Mouse (Mus musculus) CH12.LX (cell line): Measurements from ENCODE around the gene Zfp574. TPM values are rescaled to one million over a fixed set of nuclear protein-coding genes. Genes with fewer than 3 reads are reported as not detected.

ENCODE experiments used
- BHLHE40 ChIP-seq: IDR thresholded peaks from 2 replicates; pipeline ENCODE4 v1.6.1; 2011; ENCODE audit warnings: mild to moderate bottlenecking, low read depth, low read length, improper control_type of control experiment
- CHD2 ChIP-seq: IDR thresholded peaks from 2 replicates; pipeline ENCODE4 v1.6.1; 2011; ENCODE audit warnings: low read length, improper control_type of control experiment
- E2F4 ChIP-seq: IDR thresholded peaks from 2 replicates; pipeline ENCODE4 v1.6.1; 2011; ENCODE audit warnings: low read depth, low read length, improper control_type of control experiment; ENCODE audit not compliant: insufficient replicate concordance
- EP300 ChIP-seq: IDR thresholded peaks from 2 replicates; pipeline ENCODE4 v1.6.1; 2011; ENCODE audit warnings: low read length, improper control_type of control experiment
- MAFK ChIP-seq: IDR thresholded peaks from 2 replicates; pipeline ENCODE4 v1.6.1; 2011; ENCODE audit warnings: low read length, improper control_type of control experiment; ENCODE audit not compliant: insufficient replicate concordance
- MAX ChIP-seq: IDR thresholded peaks from 2 replicates; pipeline ENCODE4 v1.6.1; 2011; ENCODE audit warnings: low read length, improper control_type of control experiment
- MAZ ChIP-seq: IDR thresholded peaks from 2 replicates; pipeline ENCODE4 v1.6.1; 2012; ENCODE audit warnings: low read depth, mild to moderate bottlenecking, inconsistent platforms, low read length, improper control_type of control experiment, moderate library complexity
- MEF2A ChIP-seq: IDR thresholded peaks from 2 replicates; pipeline ENCODE4 v1.6.1; 2014; ENCODE audit warnings: low read depth, mild to moderate bottlenecking, inconsistent platforms, low read length, improper control_type of control experiment, borderline replicate concordance
- NELFE ChIP-seq: IDR thresholded peaks from 2 replicates; pipeline ENCODE4 v1.6.1; 2011; ENCODE audit warnings: low read depth, low read length, improper control_type of control experiment
- NRF1 ChIP-seq: IDR thresholded peaks from 2 replicates; pipeline ENCODE4 v1.6.1; 2014; ENCODE audit warnings: low read depth, mild to moderate bottlenecking, inconsistent platforms, low read length, improper control_type of control experiment, moderate library complexity
- POLR2A ChIP-seq: IDR thresholded peaks from 2 replicates; pipeline ENCODE4 v1.6.1; 2011; ENCODE audit warnings: low read depth, mild to moderate bottlenecking, improper control_type of control experiment, low read length
- RAD21 ChIP-seq: IDR thresholded peaks from 2 replicates; pipeline ENCODE4 v1.6.1; 2011; ENCODE audit warnings: low read depth, mild to moderate bottlenecking, low read length, improper control_type of control experiment, moderate library complexity
- RCOR1 ChIP-seq: conservative IDR thresholded peaks from 2 replicates; pipeline ENCODE4 v1.6.1; 2012; ENCODE audit warnings: low read depth, mild to moderate bottlenecking, inconsistent platforms, low read length, improper control_type of control experiment
- TCF12 ChIP-seq: IDR thresholded peaks from 2 replicates; pipeline ENCODE4 v1.6.1; 2014; ENCODE audit warnings: low read depth, mild to moderate bottlenecking, inconsistent platforms, low read length, improper control_type of control experiment
- UBTF ChIP-seq: IDR thresholded peaks from 2 replicates; pipeline ENCODE4 v1.6.1; 2012; ENCODE audit warnings: low read depth, mild to moderate bottlenecking, inconsistent platforms, low read length, improper control_type of control experiment, moderate library complexity
- USF1 ChIP-seq: IDR thresholded peaks from 2 replicates; pipeline ENCODE4 v1.6.1; 2014; ENCODE audit warnings: low read depth, mild to moderate bottlenecking, inconsistent platforms, low read length, improper control_type of control experiment
- ZKSCAN1 ChIP-seq: IDR thresholded peaks from 2 replicates; pipeline ENCODE4 v1.6.1; 2012; ENCODE audit warnings: low read depth, inconsistent platforms, low read length, improper control_type of control experiment, borderline replicate concordance
- ZNF384 ChIP-seq: IDR thresholded peaks from 2 replicates; pipeline ENCODE4 v1.6.1; 2012; ENCODE audit warnings: low read depth, low read length, improper control_type of control experiment, inconsistent platforms
- polyA plus RNA-seq: library from polyadenylated mRNA; unstranded; fragments of >175 nt; gene quantifications from 2 replicates; pipeline ENCODE4 v1.2.1, GENCODE M21; 2012; ENCODE audit warnings: low read depth; ENCODE audit not compliant: insufficient read length
- total RNA-seq, 2 experiments: library from RNA; depleted of rRNA; stranded (reverse); fragments of 300-350 nt in 1 of 2; fragments of >200 nt in 1 of 2; gene quantifications; 2 replicates each; pipeline ENCODE4 v1.2.3; 2012 to 2014

The Zfp574 gene
- total and polyA plus RNA-seq, 3 experiments, result 3.4 to 13.3 (median 11.2) TPM

- TF ChIP-seq USF1 (no peak), POLR2A (peak; percentile 90), NRF1 (no peak), NELFE (peak; percentile 76), MAZ (peak; percentile 92), ZKSCAN1 (no peak), TCF12 (peak; percentile 94), EP300 (peak; percentile 51), E2F4 (no peak), RCOR1 (peak; percentile 52; the same call in 1 of the 2 replicates), MEF2A (peak; percentile 72), CHD2 (peak; percentile 76; the same call in 1 of the 2 replicates), RAD21 (no peak), UBTF (peak; percentile 70; the same call in 1 of the 2 replicates), ZNF384 (no peak), BHLHE40 (peak; percentile 76), MAX (peak; percentile 73), MAFK (no peak)
Observed at GRCm38 (mm10) chr7:25132318-25132960, 60.1 kb downstream of the Zfp574 start (continued).

Other genes starting within 250 kb of the Zfp574 start
- 1.3 and 1.4 TPM in 2 replicates for gene Gm9844, start 210.4 kb upstream of the Zfp574 start, total RNA-seq (2012; rRNA removed)
- 19.9 and 25.1 TPM in 2 replicates for gene Gm9844, start 210.4 kb upstream of the Zfp574 start, total RNA-seq (2014; rRNA removed)
- gene Gm9844, start 210.4 kb upstream of the Zfp574 start, polyA plus RNA-seq, result 4.7 and 10.2 TPM in 2 replicates
- gene Lypd4, start 202.6 kb upstream of the Zfp574 start, total RNA-seq (2012; rRNA removed), result not detected in 2 replicates
- gene Lypd4, start 202.6 kb upstream of the Zfp574 start, total RNA-seq (2014; rRNA removed), result not detected in 2 replicates
- gene Lypd4, start 202.6 kb upstream of the Zfp574 start, polyA plus RNA-seq, result not detected in 2 replicates
- gene Dmrtc2, start 202.5 kb upstream of the Zfp574 start, total RNA-seq (2012; rRNA removed), result not detected in 2 replicates
- not detected in 2 replicates for gene Dmrtc2, start 202.5 kb upstream of the Zfp574 start, total RNA-seq (2014; rRNA removed)
- not detected in 2 replicates for gene Dmrtc2, start 202.5 kb upstream of the Zfp574 start, polyA plus RNA-seq
- 4,140 and 4,169 TPM in 2 replicates for gene Rps19, start 188.2 kb upstream of the Zfp574 start, total RNA-seq (2012; rRNA removed)
- 2,094 and 2,149 TPM in 2 replicates for gene Rps19, start 188.2 kb upstream of the Zfp574 start, total RNA-seq (2014; rRNA removed)
- gene Rps19, start 188.2 kb upstream of the Zfp574 start, polyA plus RNA-seq, result 1,720 and 1,739 TPM in 2 replicates
- 71.3 and 75.2 TPM in 2 replicates for gene Cd79a, start 175.2 kb upstream of the Zfp574 start, total RNA-seq (2012; rRNA removed)
- 46.6 and 51.8 TPM in 2 replicates for gene Cd79a, start 175.2 kb upstream of the Zfp574 start, total RNA-seq (2014; rRNA removed)
- 313 and 422 TPM in 2 replicates for gene Cd79a, start 175.2 kb upstream of the Zfp574 start, polyA plus RNA-seq
- gene Arhgef1, start 169.7 kb upstream of the Zfp574 start, total RNA-seq (2012; rRNA removed), result 37.8 and 40.2 TPM in 2 replicates
- gene Arhgef1, start 169.7 kb upstream of the Zfp574 start, total RNA-seq (2014; rRNA removed), result 14.6 and 17.8 TPM in 2 replicates
- 128 and 134 TPM in 2 replicates for gene Arhgef1, start 169.7 kb upstream of the Zfp574 start, polyA plus RNA-seq
- not detected in 2 replicates for gene Gm4881, start 128.1 kb upstream of the Zfp574 start, total RNA-seq (2012; rRNA removed)
- not detected in 2 replicates for gene Gm4881, start 128.1 kb upstream of the Zfp574 start, total RNA-seq (2014; rRNA removed)
- not detected in 2 replicates for gene Gm4881, start 128.1 kb upstream of the Zfp574 start, polyA plus RNA-seq
- gene Rabac1, start 99.8 kb upstream of the Zfp574 start, total RNA-seq (2012; rRNA removed), result 89.0 and 135 TPM in 2 replicates
- 64.4 and 70.5 TPM in 2 replicates for gene Rabac1, start 99.8 kb upstream of the Zfp574 start, total RNA-seq (2014; rRNA removed)
- gene Rabac1, start 99.8 kb upstream of the Zfp574 start, polyA plus RNA-seq, result 37.3 and 44.6 TPM in 2 replicates
- gene Atp1a3, start 66.6 kb upstream of the Zfp574 start, total RNA-seq (2012; rRNA removed), result 0.08 and 0.17 TPM in 2 replicates
- gene Atp1a3, start 66.6 kb upstream of the Zfp574 start, total RNA-seq (2014; rRNA removed), result not detected in 2 replicates
- gene Atp1a3, start 66.6 kb upstream of the Zfp574 start, polyA plus RNA-seq, result 0.15 and 0.24 TPM in 2 replicates
- gene Grik5, start 221 bp upstream of the Zfp574 start, total RNA-seq (2012; rRNA removed), result 0.88 and 2.1 TPM in 2 replicates
- 0.80 and 1.0 TPM in 2 replicates for gene Grik5, start 221 bp upstream of the Zfp574 start, total RNA-seq (2014; rRNA removed)
- 1.5 and 2.0 TPM in 2 replicates for gene Grik5, start 221 bp upstream of the Zfp574 start, polyA plus RNA-seq
- gene Pou2f2, start 107.2 kb downstream of the Zfp574 start, total RNA-seq (2012; rRNA removed), result 28.2 and 46.1 TPM in 2 replicates
- gene Pou2f2, start 107.2 kb downstream of the Zfp574 start, total RNA-seq (2014; rRNA removed), result 7.3 and 8.9 TPM in 2 replicates
- gene Pou2f2, start 107.2 kb downstream of the Zfp574 start, polyA plus RNA-seq, result 72.1 and 102 TPM in 2 replicates
- 11.7 and 12.1 TPM in 2 replicates for gene Dedd2, start 148.0 kb downstream of the Zfp574 start, total RNA-seq (2012; rRNA removed)
- 10.7 and 13.9 TPM in 2 replicates for gene Dedd2, start 148.0 kb downstream of the Zfp574 start, total RNA-seq (2014; rRNA removed)
- 10.2 and 10.6 TPM in 2 replicates for gene Dedd2, start 148.0 kb downstream of the Zfp574 start, polyA plus RNA-seq
- 6.5 and 7.4 TPM in 2 replicates for gene Zfp526, start 148.9 kb downstream of the Zfp574 start, total RNA-seq (2012; rRNA removed)
- 2.0 and 2.2 TPM in 2 replicates for gene Zfp526, start 148.9 kb downstream of the Zfp574 start, total RNA-seq (2014; rRNA removed)
- gene Zfp526, start 148.9 kb downstream of the Zfp574 start, polyA plus RNA-seq, result 6.5 and 7.0 TPM in 2 replicates
- 47.5 and 55.1 TPM in 2 replicates for gene Gsk3a, start 165.3 kb downstream of the Zfp574 start, total RNA-seq (2012; rRNA removed)
- 44.1 and 45.8 TPM in 2 replicates for gene Gsk3a, start 165.3 kb downstream of the Zfp574 start, total RNA-seq (2014; rRNA removed)
- gene Gsk3a, start 165.3 kb downstream of the Zfp574 start, polyA plus RNA-seq, result 72.2 and 76.1 TPM in 2 replicates
- gene Erf, start 178.2 kb downstream of the Zfp574 start, total RNA-seq (2012; rRNA removed), result 13.0 and 13.2 TPM in 2 replicates
- 6.1 and 7.1 TPM in 2 replicates for gene Erf, start 178.2 kb downstream of the Zfp574 start, total RNA-seq (2014; rRNA removed)
- gene Erf, start 178.2 kb downstream of the Zfp574 start, polyA plus RNA-seq, result 15.2 and 15.4 TPM in 2 replicates
- gene Cic, start 195.1 kb downstream of the Zfp574 start, total RNA-seq (2012; rRNA removed), result 17.5 and 21.7 TPM in 2 replicates
- gene Cic, start 195.1 kb downstream of the Zfp574 start, total RNA-seq (2014; rRNA removed), result 2.2 and 2.5 TPM in 2 replicates
- 31.2 and 34.5 TPM in 2 replicates for gene Cic, start 195.1 kb downstream of the Zfp574 start, polyA plus RNA-seq
- gene Pafah1b3, start 225.4 kb downstream of the Zfp574 start, total RNA-seq (2012; rRNA removed), result 22.7 and 50.2 TPM in 2 replicates
- gene Pafah1b3, start 225.4 kb downstream of the Zfp574 start, total RNA-seq (2014; rRNA removed), result 9.7 and 17.6 TPM in 2 replicates
- gene Pafah1b3, start 225.4 kb downstream of the Zfp574 start, polyA plus RNA-seq, result 5.9 TPM in 2 replicates
- gene Prr19, start 228.8 kb downstream of the Zfp574 start, total RNA-seq (2012; rRNA removed), result not detected in 2 replicates
- not detected in 2 replicates for gene Prr19, start 228.8 kb downstream of the Zfp574 start, total RNA-seq (2014; rRNA removed)
- not detected in 2 replicates for gene Prr19, start 228.8 kb downstream of the Zfp574 start, polyA plus RNA-seq
- not detected in 2 replicates for gene Tmem145, start 233.5 kb downstream of the Zfp574 start, total RNA-seq (2012; rRNA removed)
- gene Tmem145, start 233.5 kb downstream of the Zfp574 start, total RNA-seq (2014; rRNA removed), result not detected in 2 replicates
- gene Tmem145, start 233.5 kb downstream of the Zfp574 start, polyA plus RNA-seq, result 0.10 TPM in 1 of 2 replicates, not detected in the other
- gene Megf8, start 244.6 kb downstream of the Zfp574 start, total RNA-seq (2012; rRNA removed), result 0.92 and 1.7 TPM in 2 replicates
- gene Megf8, start 244.6 kb downstream of the Zfp574 start, total RNA-seq (2014; rRNA removed), result 0.50 and 0.62 TPM in 2 replicates
- 1.0 and 1.2 TPM in 2 replicates for gene Megf8, start 244.6 kb downstream of the Zfp574 start, polyA plus RNA-seq